Mouse (Mus musculus) heart, embryonic 14.5 days (tissue): ENCODE results near the gene Gm10961. TPM values are rescaled to one million over a fixed set of nuclear protein-coding genes. Genes with fewer than 3 reads are reported as not detected.

Experiments used
- ATAC-seq: fragments of 200-750 bp; cut with Nextera tagmentation; 2 replicates; pipeline ENCODE4 v1.8.0; 2017; ENCODE audit warnings: low read depth, moderate TSS enrichment; ENCODE audit not compliant: insufficient number of reproducible peaks, insufficient read depth, low FRiP score
- H3K27ac ChIP-seq, 2 experiments: fragments of 200-500 bp in 1 of 2; fragments of 300-500 bp in 1 of 2; sonication (generic) in 1 of 2; replicated peaks in 1 of 2; 2 replicates each; pipeline ENCODE4 v1.5.1; 2012 to 2014; ENCODE audit warnings: low read depth in 2 of 2, low read length in 2 of 2, control low read depth in 1 of 2, mild to moderate bottlenecking in 1 of 2, mixed read lengths in 1 of 2; ENCODE audit not compliant: control insufficient read depth in 1 of 2, insufficient read depth in 1 of 2
- H3K27me3 ChIP-seq: fragments of 300-500 bp; sonication (generic); 2 replicates; pipeline ENCODE4 v1.6.1; 2014; ENCODE audit warnings: mild to moderate bottlenecking, low read length, control low read depth; ENCODE audit not compliant: control insufficient read depth, insufficient read depth
- H3K36me3 ChIP-seq: fragments of 300-500 bp; sonication (generic); 2 replicates; pipeline ENCODE4 v1.6.1; 2014; ENCODE audit warnings: mild to moderate bottlenecking, control low read depth, low read length, mixed read lengths; ENCODE audit not compliant: control insufficient read depth, insufficient read depth
- H3K4me1 ChIP-seq, 2 experiments: fragments of 200-500 bp in 1 of 2; fragments of 300-500 bp in 1 of 2; sonication (generic) in 1 of 2; 2 replicates each; pipeline ENCODE4 v1.6.1; 2012 to 2014; ENCODE audit warnings: low read length in 2 of 2, control low read depth in 1 of 2, mixed read lengths in 1 of 2; ENCODE audit not compliant: control insufficient read depth in 2 of 2, insufficient read depth in 2 of 2
- H3K4me2 ChIP-seq: fragments of 300-500 bp; sonication (generic); 2 replicates; pipeline ENCODE4 v1.6.1; 2014; ENCODE audit warnings: mild to moderate bottlenecking, low read length
- H3K4me3 ChIP-seq, 2 experiments: fragments of 200-500 bp in 1 of 2; fragments of 300-500 bp in 1 of 2; sonication (generic) in 1 of 2; 2 replicates each; pipeline ENCODE4 v1.5.1; 2012 to 2014; ENCODE audit warnings: low read length in 2 of 2, mild to moderate bottlenecking in 2 of 2, control low read depth in 1 of 2, low read depth in 1 of 2, moderate library complexity in 1 of 2; ENCODE audit not compliant: control insufficient read depth in 1 of 2, insufficient read depth in 1 of 2
- H3K9ac ChIP-seq: fragments of 300-500 bp; sonication (generic); 2 replicates; pipeline ENCODE4 v1.6.1; 2014; ENCODE audit warnings: mild to moderate bottlenecking, low read length
- H3K9me3 ChIP-seq: fragments of 300-500 bp; sonication (generic); 2 replicates; pipeline ENCODE4 v1.6.1; 2016; ENCODE audit warnings: low read length, control low read depth; ENCODE audit not compliant: control insufficient read depth
- WGBS: fragments of 180-500 bp; shearing (Covaris S2); extraction: QIAGEN DNeasy Blood & Tissue Kit; methylation state at CpG from one replicate; pipeline ENCODE4 v1.1.7; 2014; 5-methylcytosine and 5-hydroxymethylcytosine counted together
- polyA plus RNA-seq: library from polyadenylated mRNA; unstranded; fragments of >200 nt; fragmentation: Nextera tagmentation; extraction: Ambion mirVana; gene quantifications from 2 replicates; pipeline ENCODE4 v1.2.1, GENCODE M21; 2014

The Gm10961 gene
- polyA plus RNA-seq, 1 experiment from 2014 or later = not detected

- Histone ChIP-seq H3K9ac (no peak overlapping the region), H3K9me3 (no peaks in the 10 kb centered on the region), H3K4me2 (no peak overlapping the region), H3K36me3 (peaks cover 99% of the 10 kb centered on the region), H3K27me3 (no peaks in the 10 kb centered on the region), H3K27ac (no peak overlapping the region), H3K4me3 (no peak overlapping the region), H3K4me1 (peaks cover 0 to 3% of the 10 kb centered on the region in 2 experiments; a peak in 1 of 4 replicates)
- WGBS = 78% methylated on average over 21 of the region's 21 CpGs
- no peak for ATAC-seq
These were observed 9.6 kb upstream of the Gm10961 start for GRCm38 (mm10) chr3:107621286-107622075.

GRCm38 (mm10) chr3:107622537-107622936, 8.6 kb upstream of the Gm10961 start:
- WGBS = 85% methylated on average over 7 of the region's 7 CpGs
- ATAC-seq = no peak; the same call in 1 of the 2 replicates
- H3K4me3 ChIP-seq = no peak overlapping the region
- H3K27ac ChIP-seq = no peak overlapping the region
- H3K4me2 ChIP-seq = no peak overlapping the region
- no peak overlapping the region for H3K9ac ChIP-seq
- H3K36me3 ChIP-seq = peaks cover 99% of the 10 kb centered on the region
- no peaks in the 10 kb centered on the region for H3K27me3 ChIP-seq
- H3K4me1 ChIP-seq = no peaks in the 10 kb centered on the region
- no peaks in the 10 kb centered on the region for H3K9me3 ChIP-seq

- H3K4me2 ChIP-seq = no peak overlapping the region
- H3K4me3 ChIP-seq = no peak overlapping the region
- no peaks in the 10 kb centered on the region for H3K9me3 ChIP-seq
- H3K9ac ChIP-seq = no peak overlapping the region
- peaks cover 97% of the 10 kb centered on the region for H3K36me3 ChIP-seq
- no peak for ATAC-seq
- H3K4me1 ChIP-seq = no peaks in the 10 kb centered on the region
- no peak overlapping the region for H3K27ac ChIP-seq
- H3K27me3 ChIP-seq = no peaks in the 10 kb centered on the region
- WGBS = 93% methylated on average over 8 of the region's 8 CpGs
These were observed 6.7 kb upstream of the Gm10961 start for GRCm38 (mm10) chr3:107624424-107624823.

- peaks cover 89% of the 10 kb centered on the region for H3K36me3 ChIP-seq
- H3K9me3 ChIP-seq = no peaks in the 10 kb centered on the region
- WGBS = 92% methylated on average over 8 of the region's 8 CpGs
- peaks cover under 1 to 7% of the 10 kb centered on the region in 2 experiments; a peak in 3 of 4 replicates for H3K4me1 ChIP-seq
- ATAC-seq = no peak
- no peak overlapping the region for H3K9ac ChIP-seq
- H3K27me3 ChIP-seq = no peaks in the 10 kb centered on the region
- no peak overlapping the region for H3K4me2 ChIP-seq
- H3K27ac ChIP-seq = no peak overlapping the region
- no peak overlapping the region for H3K4me3 ChIP-seq
These were observed 5.6 kb upstream of the Gm10961 start for GRCm38 (mm10) chr3:107625536-107625935.

GRCm38 (mm10) chr3:107626751-107627150, 4.4 kb upstream of the Gm10961 start:
- Histone ChIP-seq H3K4me1 (peaks cover 2 to 9% of the 10 kb centered on the region in 2 experiments; a peak in 3 of 4 replicates), H3K4me2 (no peak overlapping the region), H3K9me3 (no peaks in the 10 kb centered on the region), H3K4me3 (no peak overlapping the region), H3K36me3 (peaks cover 77% of the 10 kb centered on the region), H3K27ac (no peak overlapping the region), H3K9ac (no peak overlapping the region), H3K27me3 (no peaks in the 10 kb centered on the region)
- WGBS = 95% methylated on average over 8 of the region's 8 CpGs
- ATAC-seq = no peak

- no peaks in the 10 kb centered on the region for H3K9me3 ChIP-seq
- no peak overlapping the region for H3K4me2 ChIP-seq
- H3K9ac ChIP-seq = no peak overlapping the region
- H3K36me3 ChIP-seq = peaks cover 68% of the 10 kb centered on the region
- 92% methylated on average over 7 of the region's 7 CpGs for WGBS
- no peak for ATAC-seq
- no peaks in the 10 kb centered on the region for H3K27me3 ChIP-seq
- no peak overlapping the region for H3K27ac ChIP-seq
- peaks cover 4 to 9% of the 10 kb centered on the region in 2 experiments; a peak in 3 of 4 replicates for H3K4me1 ChIP-seq
- no peak overlapping the region for H3K4me3 ChIP-seq
These were observed 3.5 kb upstream of the Gm10961 start for GRCm38 (mm10) chr3:107627641-107628040.

- peaks cover 4 to 9% of the 10 kb centered on the region in 2 experiments; a peak in 3 of 4 replicates for H3K4me1 ChIP-seq
- no peak overlapping the region for H3K9ac ChIP-seq
- 94% methylated on average over 2 of the region's 2 CpGs for WGBS
- peaks cover 59% of the 10 kb centered on the region for H3K36me3 ChIP-seq
- ATAC-seq = no peak
- H3K4me3 ChIP-seq = no peak overlapping the region
- no peak overlapping the region for H3K27ac ChIP-seq
- no peak overlapping the region for H3K4me2 ChIP-seq
- H3K27me3 ChIP-seq = no peaks in the 10 kb centered on the region
- H3K9me3 ChIP-seq = no peaks in the 10 kb centered on the region
These were observed 2.6 kb upstream of the Gm10961 start for GRCm38 (mm10) chr3:107628551-107628950.
